Mouse (Mus musculus) ovary, postnatal 36 days (tissue): ENCODE measurements around the gene Il33.
A peak's percentile ranks its signal among the peaks of the same experiment; 100 is the strongest.

Experiments
- DNase-seq: peaks from one replicate; pipeline ENCODE4 v3.0.0; 2022; ENCODE audit warnings: low spot score, mixed read lengths

Il33 gene

GRCm38 (mm10) chr19:29924638-29925258 lies at the start of gene Il33:
TSS of gene Il33 (plus strand) at chr19:29925114.
- DNase-seq = peak; percentile 41

- DNase-seq = no peak
Observed at GRCm38 (mm10) chr19:29877422-29878291, 47.3 kb upstream of the Il33 start.

- DNase-seq = no peak
Observed at GRCm38 (mm10) chr19:29878896-29879504, 45.9 kb upstream of the Il33 start.

DNA sequence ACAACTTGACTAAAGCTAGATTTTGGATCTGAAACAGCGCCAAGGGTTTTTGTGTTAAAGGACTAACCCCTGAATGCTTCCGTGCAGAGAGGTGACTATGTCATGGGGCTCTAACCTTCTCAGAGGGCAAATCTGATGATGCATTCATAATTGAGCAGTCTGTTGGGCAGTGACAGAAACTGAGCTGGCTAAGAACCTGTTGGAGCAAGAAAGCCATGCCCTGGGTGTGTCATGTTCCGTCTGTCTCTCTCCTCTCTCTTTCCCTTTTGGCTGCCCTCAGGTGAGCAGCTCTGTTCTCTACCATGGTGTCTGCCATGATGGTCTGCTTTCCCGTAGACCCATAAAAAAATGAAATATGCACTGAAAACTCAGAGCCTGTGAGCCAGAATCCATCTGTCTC lies 44.0 kb upstream of the Il33 start:
- DNase-seq = no peak

GRCm38 (mm10) chr19:29882696-29883095 lies 42.2 kb upstream of the Il33 start:
- no peak for DNase-seq

DNA sequence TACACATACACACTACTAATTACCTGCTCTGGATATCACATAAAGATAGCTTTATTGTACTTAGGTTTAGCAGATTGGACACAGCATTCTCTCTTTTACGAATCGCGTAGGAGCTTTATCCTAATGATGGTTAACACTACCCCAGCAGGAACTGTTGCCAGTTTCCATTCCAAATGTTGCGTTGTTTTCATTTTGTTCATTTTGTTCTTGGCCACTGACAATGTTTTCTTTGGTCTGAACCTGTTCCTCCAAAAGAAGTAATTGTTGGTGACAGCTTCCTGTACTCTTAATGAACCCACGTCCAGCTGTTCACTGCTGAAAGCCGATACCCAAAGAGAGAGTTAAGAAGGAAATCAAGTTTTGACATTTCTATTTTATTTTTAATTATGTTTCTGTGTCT lies 39.4 kb upstream of the Il33 start:
- DNase-seq = no peak

DNA sequence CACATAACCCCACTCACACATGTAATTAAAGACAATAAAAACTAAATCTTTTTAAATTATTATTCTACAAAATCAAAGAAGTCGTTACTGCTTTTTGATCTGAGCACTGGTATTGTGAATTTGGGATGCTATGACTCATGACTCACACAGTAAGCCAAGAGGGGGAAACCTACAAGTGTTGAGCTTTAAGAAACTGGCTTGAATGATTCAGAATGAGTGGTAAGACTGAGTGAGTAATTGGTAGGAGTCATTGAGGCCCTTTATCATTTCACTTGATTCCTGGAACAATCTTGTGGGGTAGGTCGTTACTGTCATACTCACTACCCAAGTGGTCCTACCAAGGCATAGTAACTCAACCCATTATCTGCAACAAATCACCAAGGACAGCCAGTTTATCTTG lies 37.4 kb upstream of the Il33 start:
- no peak for DNase-seq

- DNase-seq = no peak
Observed at GRCm38 (mm10) chr19:29888946-29889345, 36.0 kb upstream of the Il33 start.

DNA sequence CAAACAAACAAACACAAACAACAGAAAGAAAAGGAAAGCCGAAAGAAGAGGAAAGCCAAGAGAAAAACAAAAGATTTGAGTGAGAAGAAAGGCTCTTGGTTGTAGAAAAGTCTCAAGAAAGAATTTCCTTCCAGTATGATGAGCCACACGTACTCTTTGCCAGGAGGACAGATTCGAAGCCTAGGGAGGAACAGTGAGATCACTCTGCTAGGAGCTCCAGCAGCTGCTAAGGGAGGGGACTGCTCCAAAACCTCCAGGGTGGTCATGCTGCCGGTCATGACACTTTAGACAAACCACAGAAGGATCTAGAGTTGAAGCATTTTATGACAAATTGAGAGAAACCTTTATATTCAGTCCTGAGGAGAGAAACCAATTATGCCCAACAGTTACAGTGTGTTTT lies 32.9 kb upstream of the Il33 start:
- DNase-seq = no peak

DNA sequence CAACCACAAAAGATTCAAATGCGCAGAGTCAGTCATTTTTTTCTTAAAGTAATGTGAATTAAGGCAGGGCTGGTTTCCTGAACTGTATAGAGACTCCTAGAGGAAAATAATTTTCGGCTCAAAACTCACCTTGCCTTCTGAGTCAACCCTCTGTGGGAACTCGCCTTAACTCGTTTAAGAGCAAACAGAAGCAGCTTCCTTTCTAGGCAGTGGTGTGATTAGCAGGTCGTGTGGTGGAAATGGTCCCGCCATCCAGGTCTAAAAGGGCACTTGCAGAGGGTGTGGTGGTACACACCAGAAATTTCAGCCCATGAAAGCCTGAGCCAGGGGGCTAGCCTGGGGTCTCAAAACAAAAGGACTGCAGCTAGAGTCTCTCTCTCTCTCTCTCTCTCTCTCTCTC lies 32.1 kb upstream of the Il33 start:
- DNase-seq = no peak

DNA sequence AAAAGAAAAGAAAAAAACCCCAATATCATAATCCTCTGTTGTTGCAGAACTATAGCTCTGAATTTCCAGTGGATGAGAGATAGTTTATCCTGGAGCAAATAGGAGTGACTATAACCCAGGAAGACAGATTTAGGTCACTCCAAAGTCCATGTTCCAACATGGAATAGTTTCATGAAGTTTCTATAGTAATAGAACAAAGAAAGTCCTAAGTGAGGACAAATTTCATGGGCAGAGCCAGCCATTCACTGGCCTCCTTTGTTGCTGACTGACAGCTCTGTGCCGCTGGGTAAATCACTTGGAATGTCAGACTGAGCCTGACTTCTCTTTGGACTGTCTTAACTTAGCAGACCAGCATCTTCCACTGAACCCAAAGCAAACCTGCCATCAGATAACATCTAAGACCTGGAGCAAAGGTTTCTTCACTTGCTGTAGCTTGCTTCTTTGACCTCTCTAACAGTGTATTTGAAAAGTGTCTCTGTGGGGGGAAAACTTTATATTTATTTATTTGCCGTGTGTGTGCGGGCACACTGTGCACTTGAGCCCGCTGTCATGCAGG lies 31.1 kb upstream of the Il33 start:
- DNase-seq = no peak

- DNase-seq = no peak
Observed at GRCm38 (mm10) chr19:29894381-29894780, 30.5 kb upstream of the Il33 start.

- DNase-seq = no peak
Observed at GRCm38 (mm10) chr19:29895047-29895446, 29.9 kb upstream of the Il33 start.

- DNase-seq = no peak
Observed at GRCm38 (mm10) chr19:29900318-29900717, 24.6 kb upstream of the Il33 start.

DNA sequence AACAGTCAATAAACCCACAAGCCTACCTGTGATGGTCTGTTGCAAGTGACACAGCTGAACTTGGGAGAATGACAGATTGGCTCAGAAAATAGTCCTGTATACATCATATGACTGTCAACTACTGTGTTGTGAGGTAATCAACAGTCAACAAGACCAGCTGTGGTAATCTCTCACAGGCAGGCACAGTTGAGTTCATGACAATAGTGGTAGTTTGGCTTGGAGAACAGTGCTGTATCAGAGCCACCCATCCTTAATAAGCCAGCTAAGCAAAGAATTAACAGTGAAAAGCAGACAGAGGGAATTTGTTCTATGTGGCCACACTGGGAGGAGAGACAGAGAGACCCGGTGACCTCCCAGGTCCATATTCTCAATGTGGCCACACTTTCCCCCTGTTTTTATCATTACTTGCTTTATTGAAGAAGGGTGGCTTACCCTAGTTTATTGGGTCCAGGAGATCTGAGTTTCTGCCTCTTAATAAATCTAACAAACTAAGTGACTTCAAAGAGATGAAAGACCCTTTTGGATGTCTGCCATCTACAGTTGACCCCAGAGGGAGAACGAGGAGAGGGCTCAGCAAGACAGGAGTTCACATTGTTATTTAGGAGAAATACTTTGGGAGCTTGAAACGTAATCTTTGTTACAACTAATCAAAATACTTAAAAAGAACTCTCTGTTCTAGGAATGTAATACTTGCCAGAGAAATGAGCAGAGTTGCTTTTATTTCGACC lies 22.4 kb upstream of the Il33 start:
- DNase-seq = no peak

GRCm38 (mm10) chr19:29905896-29906295 lies 19.0 kb upstream of the Il33 start:
- no peak for DNase-seq

GRCm38 (mm10) chr19:29909166-29909565 lies 15.7 kb upstream of the Il33 start:
- no peak for DNase-seq

DNA sequence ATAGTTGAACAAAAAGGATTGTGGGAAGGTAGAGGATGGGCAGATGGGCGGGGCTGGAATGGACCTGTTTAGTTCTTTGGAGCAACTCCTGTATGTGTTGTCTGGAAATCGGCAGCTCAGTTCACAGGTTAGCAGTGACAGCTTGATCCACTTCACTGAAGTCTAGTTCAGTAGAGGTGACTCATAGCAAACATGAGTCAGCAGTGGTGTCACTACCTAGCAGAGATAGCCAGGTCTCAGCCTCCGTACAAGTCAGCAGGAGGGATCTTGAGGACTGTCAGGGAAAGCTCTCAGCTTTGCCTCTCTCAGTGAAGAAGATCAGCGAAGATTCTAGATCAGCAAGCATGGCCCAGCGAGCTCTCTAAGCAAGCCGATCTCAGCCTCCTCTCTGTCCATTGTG lies 13.0 kb upstream of the Il33 start:
- DNase-seq = no peak

GRCm38 (mm10) chr19:29917421-29917820 lies 7.5 kb upstream of the Il33 start:
- no peak for DNase-seq

GRCm38 (mm10) chr19:29926101-29926755 lies 1.3 kb downstream of the Il33 start:
- no peak for DNase-seq

DNA sequence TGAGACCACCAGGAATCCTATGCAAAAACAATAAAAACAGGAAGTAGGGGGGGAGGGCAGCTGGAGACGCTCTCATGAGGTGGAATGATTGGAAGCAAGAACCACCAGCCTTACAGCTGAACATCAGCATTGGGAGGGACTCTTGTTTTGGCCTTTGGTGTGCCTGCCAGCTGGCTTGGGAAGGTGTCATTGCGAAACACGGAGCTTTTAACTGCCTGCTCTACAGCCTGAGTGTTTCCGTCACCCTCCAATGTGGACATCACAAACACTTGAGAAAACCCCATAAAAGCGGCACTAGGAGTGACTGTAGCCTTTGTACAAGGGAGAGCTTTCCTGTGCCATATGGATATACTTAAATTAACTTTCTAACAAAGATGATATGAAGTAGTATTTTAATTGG lies 5.4 kb downstream of the Il33 start:
- DNase-seq = peak; percentile 49

- DNase-seq = no peak
Observed at GRCm38 (mm10) chr19:29937445-29937844, 12.5 kb downstream of the Il33 start.
